Mouse (Mus musculus) neural tube, embryonic 11.5 days (tissue): ENCODE results near the gene Lrg1. TPM values are rescaled to one million over a fixed set of nuclear protein-coding genes. Genes with fewer than 3 reads are reported as not detected.
"Not testable (repeated sequence)": the region's sequence is repeated elsewhere in the genome, so short reads cannot be mapped to it uniquely, and the experiment has no call there.

Source experiments
- ATAC-seq: fragments of 200-750 bp; cut with Nextera tagmentation; 2 replicates; pipeline ENCODE4 v1.8.0; 2017; ENCODE audit warnings: moderate number of reproducible peaks, mild to moderate bottlenecking, moderate TSS enrichment, moderate library complexity; ENCODE audit not compliant: insufficient read depth, low FRiP score, low TSS enrichment
- DNase-seq: peaks from one replicate; pipeline ENCODE4 v3.0.0-alpha.2; 2015; ENCODE audit warnings: low spot score
- H3K27ac ChIP-seq: fragments of 300-500 bp; sonication (generic); 2 replicates; pipeline ENCODE4 v1.5.1; 2014; ENCODE audit warnings: low read depth, mild to moderate bottlenecking, low read length
- H3K27me3 ChIP-seq: fragments of 300-500 bp; sonication (generic); 2 replicates; pipeline ENCODE4 v1.6.1; 2014; ENCODE audit warnings: mild to moderate bottlenecking, low read length, mixed read lengths; ENCODE audit not compliant: control insufficient read depth, insufficient read depth
- H3K36me3 ChIP-seq: fragments of 300-500 bp; sonication (generic); 2 replicates; pipeline ENCODE4 v1.6.1; 2014; ENCODE audit warnings: mild to moderate bottlenecking, low read length, moderate library complexity, mixed read lengths; ENCODE audit not compliant: control insufficient read depth, insufficient read depth
- H3K4me1 ChIP-seq: fragments of 300-500 bp; sonication (generic); 2 replicates; pipeline ENCODE4 v1.6.1; 2014; ENCODE audit warnings: low read length, mixed read lengths; ENCODE audit not compliant: control insufficient read depth, insufficient read depth
- H3K4me2 ChIP-seq: fragments of 300-500 bp; sonication (generic); 2 replicates; pipeline ENCODE4 v1.6.1; 2014; ENCODE audit warnings: low read depth, mild to moderate bottlenecking, moderate library complexity
- H3K4me3 ChIP-seq: fragments of 300-500 bp; sonication (generic); 2 replicates; pipeline ENCODE4 v1.5.1; 2014; ENCODE audit warnings: low read depth, low read length
- H3K9ac ChIP-seq: fragments of 300-500 bp; sonication (generic); 2 replicates; pipeline ENCODE4 v1.6.1; 2014; ENCODE audit warnings: mild to moderate bottlenecking, low read length
- H3K9me3 ChIP-seq: fragments of 300-500 bp; sonication (generic); 2 replicates; pipeline ENCODE4 v1.6.1; 2016; ENCODE audit warnings: low read length; ENCODE audit not compliant: control insufficient read depth
- WGBS: fragments of 180-500 bp; shearing (Covaris S2); extraction: QIAGEN DNeasy Blood & Tissue Kit; methylation state at CpG from one replicate; pipeline ENCODE4 v1.1.7; 2014; 5-methylcytosine and 5-hydroxymethylcytosine counted together
- polyA plus RNA-seq: library from polyadenylated mRNA; unstranded; fragments of >200 nt; fragmentation: Nextera tagmentation; extraction: Ambion mirVana; gene quantifications from 2 replicates; pipeline ENCODE4 v1.2.1, GENCODE M21; 2014

The Lrg1 gene
- polyA plus RNA-seq, 1 experiment from 2014 or later, result not detected

- peak overlapping the region; percentile 94 for H3K4me3 ChIP-seq
- no peaks in the 10 kb centered on the region for H3K27me3 ChIP-seq
- DNase-seq, result peak; percentile 75
- H3K9me3 ChIP-seq, result no peaks in the 10 kb centered on the region
- ATAC-seq, result peak; percentile 37
- H3K4me2 ChIP-seq, result peak overlapping the region; percentile 99
- H3K4me1 ChIP-seq, result peaks cover 11% of the 10 kb centered on the region
- WGBS, result 9% methylated on average over 8 of the region's 8 CpGs
- H3K9ac ChIP-seq, result peak overlapping the region; percentile 77
- 0 out of 2 replicates have a peak, but pooled peaks cover 2% of the 10 kb centered on the region for H3K36me3 ChIP-seq
- H3K27ac ChIP-seq, result no peak overlapping the region
These were observed 40.8 kb downstream of the Lrg1 start for GRCm38 (mm10) chr17:56080781-56081585.

- H3K4me1 ChIP-seq, result peaks cover 13% of the 10 kb centered on the region
- H3K27ac ChIP-seq, result peak overlapping the region; percentile 58; the same call in 1 of the 2 replicates
- ATAC-seq (no peak), DNase-seq (no peak)
- 0 out of 2 replicates have a peak, but pooled peaks cover 2% of the 10 kb centered on the region for H3K36me3 ChIP-seq
- H3K4me3 ChIP-seq, result peak overlapping the region; percentile 94
- H3K9me3 ChIP-seq, result no peaks in the 10 kb centered on the region
- WGBS, result 6% methylated on average over 10 of the region's 11 CpGs
- H3K4me2 ChIP-seq, result peak overlapping the region; percentile 99
- H3K9ac ChIP-seq, result peak overlapping the region; percentile 77
- no peaks in the 10 kb centered on the region for H3K27me3 ChIP-seq
These were observed 41.9 kb downstream of the Lrg1 start for GRCm38 (mm10) chr17:56079921-56080320.

GRCm38 (mm10) chr17:56078880-56079795, 42.7 kb downstream of the Lrg1 start, which contains the start of gene Hdgfl2:
Hdgfl2 (plus strand) TSS chr17:56079634.
- H3K36me3 ChIP-seq, result 0 out of 2 replicates have a peak, but pooled peaks cover 2% of the 10 kb centered on the region

GRCm38 (mm10) chr17:56078361-56078760, 43.4 kb downstream of the Lrg1 start:
- H3K27me3 ChIP-seq, H3K9ac ChIP-seq, ATAC-seq, DNase-seq, H3K36me3 ChIP-seq, H3K4me3 ChIP-seq, H3K9me3 ChIP-seq, H3K27ac ChIP-seq: not testable (repeated sequence)
- Histone ChIP-seq H3K4me1 (peaks cover 13% of the 10 kb centered on the region), H3K4me2 (peak overlapping the region; percentile 25; the same call in 1 of the 2 replicates)
- 64% methylated on average over 9 of the region's 9 CpGs for WGBS

More at GRCm38 (mm10) chr17:56078880-56079795, 42.7 kb downstream of the Lrg1 start, which contains the start of gene Hdgfl2:
- Histone ChIP-seq H3K4me1 (peaks cover 13% of the 10 kb centered on the region), H3K9ac (peak within 1 kb of the TSS; percentile 77), H3K9me3 (no peaks in the 10 kb centered on the region), H3K27me3 (no peaks in the 10 kb centered on the region), H3K4me2 (peak within 1 kb of the TSS; percentile 99), H3K4me3 (peak within 1 kb of the TSS; percentile 94), H3K27ac (peak within 1 kb of the TSS; percentile 58; the same call in 1 of the 2 replicates)
- ATAC-seq (peak; percentile 91), DNase-seq (peak; percentile 99)
- WGBS, result under 1% methylated on average over 61 of the region's 61 CpGs

- Histone ChIP-seq H3K9me3 (no peaks in the 10 kb centered on the region), H3K4me1 (peaks cover 13% of the 10 kb centered on the region), H3K4me3 (no peak overlapping the region), H3K27ac (no peak overlapping the region), H3K36me3 (no peaks in the 10 kb centered on the region), H3K9ac (no peak overlapping the region), H3K27me3 (no peaks in the 10 kb centered on the region), H3K4me2 (no peak overlapping the region)
- no peak for DNase-seq
- WGBS, result 90% methylated on average over 5 of the region's 5 CpGs
- ATAC-seq, result no peak
These were observed 44.3 kb downstream of the Lrg1 start for GRCm38 (mm10) chr17:56077523-56077922.

- no peaks in the 10 kb centered on the region for H3K9me3 ChIP-seq
- H3K9ac ChIP-seq, result peak within 1 kb of the TSS; percentile 72
- no peaks in the 10 kb centered on the region for H3K27me3 ChIP-seq
- 0 out of 2 replicates have a peak, but pooled peaks cover 3% of the 10 kb centered on the region for H3K4me1 ChIP-seq
- peak within 1 kb of the TSS; percentile 58 for H3K4me2 ChIP-seq
- H3K36me3 ChIP-seq, result peaks cover 4% of the 10 kb centered on the region; the same call in 1 of the 2 replicates
- ATAC-seq (peak; percentile 41), DNase-seq (peak; percentile 97)
- H3K4me3 ChIP-seq, result peak within 1 kb of the TSS; percentile 77
- peak within 1 kb of the TSS; percentile 88 for H3K27ac ChIP-seq
- under 1% methylated on average over 35 of the region's 35 CpGs for WGBS
These were observed 47.0 kb downstream of the Lrg1 start, which contains the start of gene Ubxn6 for GRCm38 (mm10) chr17:56074827-56075208. Ubxn6 (minus strand) TSS chr17:56075028.

- ATAC-seq, result peak; percentile 16
These were observed 47.5 kb downstream of the Lrg1 start for GRCm38 (mm10) chr17:56074097-56074826.

GRCm38 (mm10) chr17:56072243-56072642, 49.6 kb downstream of the Lrg1 start:
- no peak for DNase-seq
- 93% methylated on average over 5 of the region's 5 CpGs for WGBS

More at GRCm38 (mm10) chr17:56074097-56074826, 47.5 kb downstream of the Lrg1 start:
- Histone ChIP-seq H3K27ac (peak overlapping the region; percentile 88), H3K9ac (peak overlapping the region; percentile 72), H3K4me3 (peak overlapping the region; percentile 77), H3K27me3 (no peaks in the 10 kb centered on the region), H3K4me2 (peak overlapping the region; percentile 58), H3K4me1 (0 out of 2 replicates have a peak, but pooled peaks cover 3% of the 10 kb centered on the region), H3K36me3 (peaks cover 7% of the 10 kb centered on the region; the same call in 1 of the 2 replicates), H3K9me3 (no peaks in the 10 kb centered on the region)
- DNase-seq, result peak; percentile 84
- WGBS, result 8% methylated on average over 22 of the region's 22 CpGs

More at GRCm38 (mm10) chr17:56072243-56072642, 49.6 kb downstream of the Lrg1 start:
- Histone ChIP-seq H3K4me1 (0 out of 2 replicates have a peak, but pooled peaks cover 3% of the 10 kb centered on the region), H3K27me3 (no peaks in the 10 kb centered on the region), H3K4me3 (no peak overlapping the region), H3K4me2 (no peak overlapping the region), H3K36me3 (peaks cover 26% of the 10 kb centered on the region), H3K9ac (no peak overlapping the region), H3K27ac (no peak overlapping the region), H3K9me3 (no peaks in the 10 kb centered on the region)
- no peak for ATAC-seq
